Mouse (Mus musculus) CD4-positive, CD25-positive, alpha-beta regulatory T cell, adult 9 weeks (primary cell): Measurements from ENCODE around the gene Amz1. TPM values are rescaled to one million over a fixed set of nuclear protein-coding genes. Genes with fewer than 3 reads are reported as not detected.

Experiments
- polyA plus RNA-seq: library from polyadenylated mRNA; unstranded; fragments of 100-300 nt; shearing (Covaris generic); gene quantifications from one replicate; pipeline ENCODE4 v1.2.1, GENCODE M21; 2017

The Amz1 gene
- polyA plus RNA-seq, result 0.67 TPM

GRCm38 (mm10) chr5:140723822-140724221 is at the start of gene Amz1:
Gene Amz1, plus strand, starts transcription at chr5:140724127.

GRCm38 (mm10) chr5:140702103-140702513 is 21.8 kb upstream of the Amz1 start, which contains the start of gene Iqce:
Gene Iqce, minus strand, starts transcription at chr5:140702378.

GRCm38 (mm10) chr5:140704378-140705251 is 19.3 kb upstream of the Amz1 start, which contains the start of gene Brat1:
Gene Brat1, plus strand, starts transcription at chr5:140705011.

Other genes with a start within 250 kb of the Amz1 start
- 43.3 TPM for gene Chst12, start 218.6 kb upstream of the Amz1 start, polyA plus RNA-seq
- gene Grifin, start 159.1 kb upstream of the Amz1 start, polyA plus RNA-seq, result 4.2 TPM
- 72.0 TPM for gene Lfng, start 116.8 kb upstream of the Amz1 start, polyA plus RNA-seq
- 4.5 TPM for gene Ttyh3, start 75.1 kb upstream of the Amz1 start, polyA plus RNA-seq
- 41.1 TPM for gene Iqce, start 21.7 kb upstream of the Amz1 start, polyA plus RNA-seq
- 45.4 TPM for gene Brat1, start 19.1 kb upstream of the Amz1 start, polyA plus RNA-seq
- 2.0 TPM for gene Gna12, start 106.3 kb downstream of the Amz1 start, polyA plus RNA-seq